Mouse (Mus musculus): ENCODE data around the gene Elf5. TPM values are rescaled to one million over a fixed set of nuclear protein-coding genes. Genes with fewer than 3 reads are reported as not detected.

Elf5 gene
- polyA plus RNA-seq (2015; fragmentation: Nextera tagmentation; extraction: Ambion mirVana) = 1.6 and 2.0 TPM in 2 replicates

- no peak within 1 kb of the TSS for H3K4me2 ChIP-seq
- H3K4me1 ChIP-seq = no peaks in the 10 kb centered on the region
- no peak within 1 kb of the TSS for H3K9ac ChIP-seq
- no peak for ATAC-seq (ENCODE audit: insufficient read depth, low FRiP score, low read depth)
- no peaks in the 10 kb centered on the region for H3K9me3 ChIP-seq
- no peaks in the 10 kb centered on the region for H3K36me3 ChIP-seq
- 75% methylated on average over 6 of the region's 6 CpGs for WGBS
- no peaks in the 10 kb centered on the region for H3K27me3 ChIP-seq (replicated peaks)
- no peak within 1 kb of the TSS for H3K27ac ChIP-seq
- no peak within 1 kb of the TSS for H3K4me3 ChIP-seq (replicated peaks)
Observed at GRCm38 (mm10) chr2:103411348-103411747, at the start of gene Elf5. Gene Elf5, plus strand, starts transcription at chr2:103411688.

DNA sequence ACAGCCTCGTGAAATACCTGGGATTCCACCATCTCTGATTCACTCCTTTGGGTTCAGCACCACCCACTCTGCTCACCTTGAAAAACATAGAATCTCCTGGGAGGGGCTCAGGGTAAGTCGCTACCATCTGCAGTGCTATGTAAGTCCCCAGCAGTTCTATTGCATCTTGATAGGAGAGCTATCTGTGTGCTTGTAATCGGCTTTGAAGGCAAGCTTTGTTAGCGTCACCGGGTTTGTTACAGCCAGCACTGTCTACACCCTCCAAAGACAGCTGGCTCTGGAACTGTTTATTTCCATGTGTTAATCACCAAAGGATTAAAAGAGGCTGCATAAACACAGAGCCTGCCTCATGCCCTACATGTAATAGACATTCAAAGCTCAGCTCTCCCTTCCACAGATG lies 38.9 kb upstream of the Elf5 start:
- WGBS = 66% methylated on average over 5 of the region's 5 CpGs
- Histone ChIP-seq H3K27ac (no peak overlapping the region), H3K4me2 (no peak overlapping the region), H3K4me3 (replicated peaks) (no peak overlapping the region), H3K4me1 (no peaks in the 10 kb centered on the region), H3K9ac (no peak overlapping the region), H3K36me3 (no peaks in the 10 kb centered on the region), H3K9me3 (no peaks in the 10 kb centered on the region), H3K27me3 (replicated peaks) (no peaks in the 10 kb centered on the region)
- ATAC-seq (ENCODE audit: insufficient read depth, low FRiP score, low read depth) = no peak

DNA sequence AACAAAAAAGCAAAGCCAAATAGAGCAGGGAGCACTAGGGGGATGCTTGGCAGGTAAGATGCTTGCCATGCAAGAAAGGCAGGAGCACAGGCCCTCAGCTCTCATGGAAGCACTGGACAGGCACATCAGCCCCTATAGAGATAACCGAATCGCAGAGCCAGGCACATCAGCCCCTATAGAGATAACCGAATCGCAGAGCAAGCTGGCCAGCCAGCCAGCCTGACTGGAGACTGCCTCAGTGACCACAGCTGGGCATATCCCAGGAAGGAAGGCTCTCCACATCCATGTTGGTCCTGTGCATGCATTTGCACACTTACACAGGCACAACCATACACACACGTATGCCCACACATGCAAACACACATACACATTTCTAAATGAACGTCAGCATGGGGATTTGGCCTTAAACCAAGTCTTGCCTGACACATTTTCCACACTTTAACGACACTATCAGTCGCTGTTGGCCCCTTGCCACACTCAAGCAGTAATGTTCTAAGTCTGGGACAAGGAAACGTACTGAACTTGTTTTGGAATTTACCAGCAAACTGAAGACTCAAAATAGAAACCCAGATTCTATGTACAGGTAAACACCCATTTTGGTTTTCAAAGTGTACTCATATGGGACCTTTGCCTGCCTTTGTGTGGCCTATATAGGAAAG lies 31.9 kb upstream of the Elf5 start:
- H3K4me2 ChIP-seq = no peak overlapping the region
- no peaks in the 10 kb centered on the region for H3K9me3 ChIP-seq
- no peaks in the 10 kb centered on the region for H3K4me1 ChIP-seq
- no peak for ATAC-seq (ENCODE audit: insufficient read depth, low FRiP score, low read depth)
- H3K27ac ChIP-seq = no peak overlapping the region
- 68% methylated on average over 9 of the region's 9 CpGs for WGBS
- H3K9ac ChIP-seq = no peak overlapping the region
- H3K36me3 ChIP-seq = no peaks in the 10 kb centered on the region
- no peak overlapping the region for H3K4me3 ChIP-seq (replicated peaks)
- H3K27me3 ChIP-seq (replicated peaks) = no peaks in the 10 kb centered on the region

DNA sequence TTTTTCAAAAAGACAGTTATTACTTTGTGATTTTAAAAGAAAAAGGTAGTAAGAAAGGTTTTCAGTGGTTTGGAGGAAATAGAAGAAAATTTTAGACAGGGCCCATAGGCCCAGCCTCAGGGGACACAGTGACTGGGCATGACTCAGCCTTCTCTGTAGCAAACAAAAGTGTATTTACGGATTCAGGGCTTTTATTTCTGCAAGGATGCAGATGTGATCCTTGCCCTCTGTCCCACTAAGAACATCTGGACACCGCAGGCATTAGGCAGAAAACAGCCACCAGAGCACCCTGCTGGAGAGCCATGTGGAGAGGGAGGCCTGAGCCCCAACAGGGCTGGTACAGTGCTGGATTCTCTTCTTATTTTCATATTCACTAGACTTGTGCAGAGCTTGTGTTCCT lies 29.3 kb upstream of the Elf5 start:
- H3K9ac ChIP-seq = no peak overlapping the region
- no peak overlapping the region for H3K4me3 ChIP-seq (replicated peaks)
- no peaks in the 10 kb centered on the region for H3K9me3 ChIP-seq
- WGBS = 58% methylated on average over 2 of the region's 2 CpGs
- H3K36me3 ChIP-seq = no peaks in the 10 kb centered on the region
- H3K4me1 ChIP-seq = no peaks in the 10 kb centered on the region
- ATAC-seq (ENCODE audit: insufficient read depth, low FRiP score, low read depth) = no peak
- H3K27me3 ChIP-seq (replicated peaks) = no peaks in the 10 kb centered on the region
- H3K4me2 ChIP-seq = no peak overlapping the region
- no peak overlapping the region for H3K27ac ChIP-seq

DNA sequence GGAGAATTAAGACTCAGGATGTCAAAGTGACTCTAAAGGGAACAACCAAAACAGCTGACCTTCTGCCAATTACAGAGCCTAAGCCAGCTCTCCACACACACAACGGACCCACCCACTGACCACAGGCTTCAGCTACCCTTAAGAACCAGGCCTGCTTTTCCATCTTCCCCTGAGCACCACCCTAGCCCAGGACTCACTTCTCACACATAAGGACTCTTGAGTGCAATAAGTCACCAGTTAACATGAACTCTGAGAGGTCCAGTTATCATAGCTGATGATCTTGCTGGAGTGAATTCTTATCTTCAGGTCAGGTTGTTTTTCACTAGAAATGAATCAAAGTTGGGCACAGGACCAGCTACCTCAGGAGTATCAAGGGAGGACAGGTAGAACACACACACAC lies 23.6 kb upstream of the Elf5 start:
- Histone ChIP-seq H3K9me3 (no peaks in the 10 kb centered on the region), H3K4me1 (no peaks in the 10 kb centered on the region), H3K9ac (no peak overlapping the region), H3K27ac (no peak overlapping the region), H3K27me3 (replicated peaks) (no peaks in the 10 kb centered on the region), H3K36me3 (no peaks in the 10 kb centered on the region), H3K4me2 (no peak overlapping the region), H3K4me3 (replicated peaks) (no peak overlapping the region)
- WGBS = 70% methylated on average over 1 of the region's 1 CpGs
- no peak for ATAC-seq (ENCODE audit: insufficient read depth, low FRiP score, low read depth)

- H3K4me1 ChIP-seq = no peaks in the 10 kb centered on the region
- H3K36me3 ChIP-seq = no peaks in the 10 kb centered on the region
- WGBS = 83% methylated on average over 1 of the region's 1 CpGs
- no peaks in the 10 kb centered on the region for H3K27me3 ChIP-seq (replicated peaks)
- no peaks in the 10 kb centered on the region for H3K9me3 ChIP-seq
- no peak overlapping the region for H3K4me3 ChIP-seq (replicated peaks)
- H3K9ac ChIP-seq = no peak overlapping the region
- no peak overlapping the region for H3K4me2 ChIP-seq
- no peak overlapping the region for H3K27ac ChIP-seq
- ATAC-seq (ENCODE audit: insufficient read depth, low FRiP score, low read depth) = no peak
Observed at GRCm38 (mm10) chr2:103388311-103388710, 23.2 kb upstream of the Elf5 start.

DNA sequence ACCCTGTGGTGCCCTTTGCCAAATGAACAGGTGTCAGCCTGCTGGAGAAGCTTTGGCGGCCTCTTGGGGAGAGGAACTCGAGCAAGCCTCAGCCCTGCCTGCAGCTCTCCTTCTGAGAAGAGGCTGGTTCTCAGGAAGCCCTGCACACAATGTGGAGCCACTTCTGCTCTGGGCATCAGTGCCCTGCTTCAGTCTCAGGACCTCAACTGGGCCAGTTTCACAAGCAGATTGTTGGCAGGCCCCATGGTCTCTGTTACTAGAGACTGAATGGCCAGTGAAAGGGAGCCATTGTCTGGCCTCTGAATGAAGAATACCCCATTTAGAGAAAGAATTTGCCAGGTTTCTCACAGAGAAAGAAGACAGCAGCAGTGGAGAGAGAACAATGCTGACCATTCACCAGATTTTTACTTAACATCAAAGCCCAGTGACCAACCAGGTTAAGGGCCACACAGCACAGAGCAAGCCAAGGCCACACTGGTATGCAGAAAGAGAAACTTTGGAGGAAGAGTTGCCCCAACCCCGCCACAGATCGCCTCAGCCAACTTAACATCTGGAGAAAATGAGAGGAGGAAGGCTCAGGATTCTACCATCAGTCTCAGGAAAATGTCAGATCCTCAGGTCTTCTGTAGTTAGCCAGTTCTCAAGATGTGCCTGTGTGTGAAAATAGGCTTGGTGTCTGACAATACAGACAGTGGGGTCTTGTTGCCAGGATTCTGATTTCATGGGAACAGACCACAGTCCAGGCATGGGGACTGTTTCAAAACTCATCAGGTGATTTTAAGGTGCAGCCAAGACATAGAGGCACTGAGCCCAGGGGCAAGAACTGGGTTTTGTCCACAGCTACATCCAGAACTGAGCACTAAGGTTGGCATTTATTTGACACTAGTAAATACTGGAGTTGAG lies 21.2 kb upstream of the Elf5 start:
- no peaks in the 10 kb centered on the region for H3K9me3 ChIP-seq
- H3K4me2 ChIP-seq = no peak overlapping the region
- H3K27me3 ChIP-seq (replicated peaks) = no peaks in the 10 kb centered on the region
- H3K4me1 ChIP-seq = no peaks in the 10 kb centered on the region
- H3K36me3 ChIP-seq = no peaks in the 10 kb centered on the region
- H3K9ac ChIP-seq = no peak overlapping the region
- H3K27ac ChIP-seq = no peak overlapping the region
- H3K4me3 ChIP-seq (replicated peaks) = no peak overlapping the region
- no peak; the same call in 1 of the 2 replicates for ATAC-seq (ENCODE audit: insufficient read depth, low FRiP score, low read depth)
- WGBS = 53% methylated on average over 4 of the region's 4 CpGs

- Histone ChIP-seq H3K9me3 (no peaks in the 10 kb centered on the region), H3K9ac (no peak overlapping the region), H3K27ac (no peak overlapping the region), H3K36me3 (no peaks in the 10 kb centered on the region), H3K4me1 (no peaks in the 10 kb centered on the region), H3K4me2 (no peak overlapping the region), H3K4me3 (replicated peaks) (no peak overlapping the region), H3K27me3 (replicated peaks) (no peaks in the 10 kb centered on the region)
- ATAC-seq (ENCODE audit: insufficient read depth, low FRiP score, low read depth) = no peak
- 82% methylated on average over 3 of the region's 4 CpGs for WGBS
Observed at GRCm38 (mm10) chr2:103391626-103392025, 19.9 kb upstream of the Elf5 start.

- Histone ChIP-seq H3K9me3 (no peaks in the 10 kb centered on the region), H3K36me3 (no peaks in the 10 kb centered on the region), H3K27me3 (replicated peaks) (no peaks in the 10 kb centered on the region), H3K27ac (no peak overlapping the region), H3K9ac (no peak overlapping the region), H3K4me1 (no peaks in the 10 kb centered on the region), H3K4me2 (no peak overlapping the region), H3K4me3 (replicated peaks) (no peak overlapping the region)
- 83% methylated on average over 6 of the region's 6 CpGs for WGBS
- ATAC-seq (ENCODE audit: insufficient read depth, low FRiP score, low read depth) = no peak
Observed at GRCm38 (mm10) chr2:103398110-103398509, 13.4 kb upstream of the Elf5 start.

GRCm38 (mm10) chr2:103400691-103401090 lies 10.8 kb upstream of the Elf5 start:
- 72% methylated on average over 4 of the region's 4 CpGs for WGBS
- ATAC-seq (ENCODE audit: insufficient read depth, low FRiP score, low read depth) = no peak
- no peaks in the 10 kb centered on the region for H3K27me3 ChIP-seq (replicated peaks)
- H3K36me3 ChIP-seq = no peaks in the 10 kb centered on the region
- no peaks in the 10 kb centered on the region for H3K9me3 ChIP-seq
- H3K4me1 ChIP-seq = no peaks in the 10 kb centered on the region
- H3K9ac ChIP-seq = no peak overlapping the region
- no peak overlapping the region for H3K4me3 ChIP-seq (replicated peaks)
- H3K4me2 ChIP-seq = no peak overlapping the region
- no peak overlapping the region for H3K27ac ChIP-seq

DNA sequence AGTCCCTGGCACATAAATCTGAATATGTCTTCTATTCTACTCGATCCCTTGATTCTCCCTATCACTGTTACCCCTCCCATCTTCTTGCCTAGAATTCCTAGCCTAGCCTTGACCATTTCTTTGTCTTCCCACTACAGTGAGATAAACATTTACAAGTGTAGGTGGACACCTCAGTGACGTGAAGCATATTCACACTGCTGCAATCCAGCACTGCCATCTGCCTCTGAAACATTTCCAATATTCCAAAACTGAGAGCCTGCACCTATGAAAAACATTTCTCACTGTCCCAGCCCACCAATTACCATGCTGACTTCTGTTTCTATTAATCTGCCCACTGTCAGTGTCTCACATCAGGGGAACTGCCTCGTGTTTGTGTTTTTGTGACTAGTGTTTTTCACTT lies 5.2 kb upstream of the Elf5 start:
- Histone ChIP-seq H3K9me3 (no peaks in the 10 kb centered on the region), H3K27ac (no peak overlapping the region)
- 65% methylated on average over 3 of the region's 3 CpGs for WGBS

DNA sequence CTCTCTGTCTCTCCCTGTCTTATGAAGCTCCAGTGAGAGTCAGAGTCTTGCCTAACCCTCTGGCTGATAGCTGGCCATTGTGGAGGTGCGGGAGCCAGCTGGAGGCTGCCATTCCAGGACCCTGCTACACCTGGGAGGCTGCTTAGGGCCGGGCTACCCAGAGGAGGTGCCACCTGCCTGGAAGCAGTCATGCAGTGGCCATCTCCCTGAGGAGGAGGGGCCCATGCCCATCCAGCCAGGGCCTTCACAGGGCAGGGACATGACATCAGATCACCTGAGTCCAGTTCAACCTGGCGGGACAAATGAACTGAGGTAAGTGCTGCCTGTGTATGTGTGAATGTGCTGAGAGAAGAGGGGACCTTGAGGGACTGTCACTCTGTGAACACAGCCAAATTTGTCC lies 328 bp downstream of the Elf5 start:
- no peaks in the 10 kb centered on the region for H3K36me3 ChIP-seq
- H3K9ac ChIP-seq = no peak overlapping the region
- no peaks in the 10 kb centered on the region for H3K9me3 ChIP-seq
- H3K4me1 ChIP-seq = no peaks in the 10 kb centered on the region
- no peak overlapping the region for H3K4me2 ChIP-seq
- ATAC-seq (ENCODE audit: insufficient read depth, low FRiP score, low read depth) = 0 out of 2 replicates have a peak, but pooled peaks have one; percentile 10
- no peaks in the 10 kb centered on the region for H3K27me3 ChIP-seq (replicated peaks)
- 82% methylated on average over 3 of the region's 3 CpGs for WGBS
- no peak overlapping the region for H3K27ac ChIP-seq
- H3K4me3 ChIP-seq (replicated peaks) = no peak overlapping the region

More for the DNA sequence above, 5.2 kb upstream of the Elf5 start:
- Histone ChIP-seq H3K4me3 (replicated peaks) (no peak overlapping the region), H3K4me1 (no peaks in the 10 kb centered on the region), H3K4me2 (no peak overlapping the region), H3K9ac (no peak overlapping the region), H3K27me3 (replicated peaks) (no peaks in the 10 kb centered on the region), H3K36me3 (no peaks in the 10 kb centered on the region)
- no peak for ATAC-seq (ENCODE audit: insufficient read depth, low FRiP score, low read depth)

All from stomach, embryonic 15.5 days (tissue).